Mouse (Mus musculus) brain, adult 2 months (tissue): ENCODE results near the gene Cdiptos.

Experiments used
- DNase-seq: peaks from one replicate; pipeline ENCODE4 v3.0.0; 2011; ENCODE audit warnings: low read depth, low spot score

Cdiptos gene

DNA sequence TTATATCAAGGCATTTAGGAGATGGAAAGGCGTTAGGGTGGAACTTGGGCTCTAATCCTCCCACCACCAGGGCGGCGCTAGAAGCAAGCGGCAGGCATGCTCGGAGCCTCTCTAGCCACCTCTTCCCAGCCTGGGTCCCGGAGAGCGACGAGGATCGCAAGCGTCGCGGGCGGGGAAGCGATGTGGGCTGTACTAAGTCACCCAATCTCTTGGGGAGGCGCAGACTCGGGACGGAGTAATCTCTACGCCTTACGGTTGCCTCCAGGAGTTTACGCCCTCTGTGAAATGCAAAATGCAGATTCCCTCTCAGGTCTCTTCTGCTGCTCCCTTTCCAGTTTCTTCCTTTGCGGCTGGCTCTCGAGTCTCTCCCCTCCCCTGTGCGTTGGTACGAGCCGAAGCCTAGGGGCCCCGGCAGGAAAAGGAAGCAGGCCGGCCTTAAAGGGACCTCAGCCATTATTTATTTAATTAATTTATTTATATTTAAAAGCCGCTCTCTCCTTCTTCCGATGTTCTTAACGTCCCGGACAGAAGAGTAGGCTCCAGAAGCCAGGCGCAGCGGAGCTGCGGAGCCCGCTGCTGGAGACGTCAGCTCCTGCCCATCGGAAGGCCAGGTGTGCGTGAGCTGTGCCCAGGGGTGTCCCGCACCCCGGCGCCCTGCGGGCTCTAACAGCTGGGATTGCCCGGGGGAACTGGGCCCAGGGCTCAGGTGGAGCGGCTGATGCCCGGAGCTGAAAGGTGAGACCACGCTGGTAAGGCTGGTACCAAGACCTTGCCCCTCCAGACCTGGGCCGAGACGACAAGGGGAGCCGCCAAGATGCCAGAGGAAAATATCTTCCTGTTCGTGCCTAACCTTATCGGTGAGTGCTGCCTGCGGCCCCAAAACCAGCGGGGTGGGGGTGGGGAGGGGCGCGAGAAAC, at the start of gene Cdiptos:
Gene Cdiptos, minus strand, starts transcription at position 149 of the 917 bp plus-strand sequence.
- DNase-seq = peak; percentile 99

DNA sequence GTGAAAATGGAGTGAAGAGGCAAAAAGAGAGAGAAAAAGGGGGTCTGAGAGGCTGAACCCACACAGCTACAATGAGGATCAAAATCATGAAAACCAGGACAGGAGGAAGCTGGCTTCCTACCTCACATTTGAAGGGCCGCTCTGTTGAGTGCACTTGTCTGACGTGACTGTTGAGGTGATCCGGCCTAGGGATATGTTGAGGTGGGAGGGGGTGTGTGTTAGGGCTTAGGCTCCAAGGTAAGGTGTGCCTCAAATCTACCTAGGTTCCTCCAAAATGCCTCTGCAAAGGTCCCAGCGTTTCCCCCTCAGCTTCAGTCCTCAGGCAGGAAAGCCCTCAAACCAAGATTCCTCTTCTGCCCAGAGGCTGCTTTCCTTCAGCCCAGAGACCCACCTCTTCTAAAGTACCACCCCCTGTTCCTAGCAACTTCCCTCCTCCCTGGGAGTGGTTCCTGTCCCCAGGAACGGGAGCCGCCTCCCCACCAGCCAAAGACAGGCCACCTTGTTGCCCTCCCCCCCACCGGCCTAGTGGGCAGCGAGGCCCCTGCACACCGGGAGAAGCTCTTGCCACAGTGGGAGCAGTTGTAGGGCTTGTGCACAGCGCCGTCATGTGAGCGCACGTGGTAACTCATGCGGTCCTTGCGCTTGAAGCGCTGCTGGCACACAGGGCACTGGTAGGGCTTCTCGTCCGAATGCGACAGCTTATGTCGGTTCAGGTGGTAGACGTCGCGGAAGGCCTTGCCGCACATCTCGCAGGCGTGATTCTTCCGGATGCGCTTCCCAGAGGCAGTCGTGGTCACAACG, 49.1 kb upstream of the Cdiptos start:
- DNase-seq = peak; percentile 97

DNA sequence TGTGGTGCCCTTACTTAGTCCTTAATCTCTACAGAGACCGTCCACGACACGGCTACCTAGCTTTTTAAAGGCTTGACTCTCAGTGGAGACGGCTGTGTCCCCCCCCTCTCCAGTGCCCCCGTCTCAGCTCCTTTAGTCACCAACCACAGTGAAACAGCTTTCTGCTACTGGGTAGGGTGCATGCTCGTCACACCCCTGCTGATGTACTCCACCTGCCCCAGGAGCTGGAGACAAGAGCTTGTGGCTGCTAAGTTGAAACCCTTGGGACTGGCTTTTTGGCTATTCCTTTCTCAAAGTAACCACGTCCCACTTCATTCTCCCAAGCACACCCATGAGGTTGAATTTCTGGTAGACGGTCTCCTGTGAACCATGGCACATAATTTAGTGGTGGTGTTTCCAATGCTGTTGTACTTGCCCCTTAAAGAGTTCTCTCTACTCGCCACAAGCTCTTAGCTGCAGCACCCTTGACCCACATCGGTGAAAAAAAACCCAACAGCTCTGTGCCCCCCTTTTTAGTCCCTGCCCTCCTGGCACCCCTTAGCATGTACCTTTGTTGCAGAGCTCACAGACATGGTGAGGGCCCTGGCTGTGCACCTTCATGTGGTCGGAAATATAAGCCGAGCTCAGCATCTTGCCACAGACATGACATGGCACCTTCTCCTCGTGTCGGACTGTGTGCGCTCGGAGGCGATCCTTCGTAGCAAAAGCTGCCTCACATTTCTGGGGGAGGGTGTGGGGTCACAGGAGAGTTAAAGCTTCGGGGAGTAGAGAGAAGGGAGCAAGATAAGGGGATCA, 48.2 kb upstream of the Cdiptos start:
- peak; percentile 57 for DNase-seq

DNA sequence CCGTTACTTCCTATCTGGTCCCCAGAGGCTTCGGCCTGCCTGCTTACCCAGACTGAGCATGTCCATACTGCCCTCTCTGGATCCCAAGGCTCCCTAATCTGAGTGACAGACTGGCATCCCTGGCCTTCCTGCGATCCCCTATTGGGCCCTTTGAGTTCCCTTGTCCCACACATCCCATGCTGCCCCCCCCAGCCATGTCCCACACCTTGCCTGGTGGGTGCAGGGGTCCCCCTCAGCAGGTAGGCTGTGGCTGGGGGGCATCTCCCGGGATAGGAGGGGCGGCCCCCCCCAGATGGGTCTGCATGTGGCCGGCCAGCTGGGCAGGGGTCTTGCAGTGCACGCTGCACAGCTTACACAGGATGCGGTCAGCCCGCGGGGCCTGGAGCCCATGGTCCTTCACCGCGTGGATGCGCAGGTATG, 47.4 kb upstream of the Cdiptos start:
- no peak for DNase-seq

DNA sequence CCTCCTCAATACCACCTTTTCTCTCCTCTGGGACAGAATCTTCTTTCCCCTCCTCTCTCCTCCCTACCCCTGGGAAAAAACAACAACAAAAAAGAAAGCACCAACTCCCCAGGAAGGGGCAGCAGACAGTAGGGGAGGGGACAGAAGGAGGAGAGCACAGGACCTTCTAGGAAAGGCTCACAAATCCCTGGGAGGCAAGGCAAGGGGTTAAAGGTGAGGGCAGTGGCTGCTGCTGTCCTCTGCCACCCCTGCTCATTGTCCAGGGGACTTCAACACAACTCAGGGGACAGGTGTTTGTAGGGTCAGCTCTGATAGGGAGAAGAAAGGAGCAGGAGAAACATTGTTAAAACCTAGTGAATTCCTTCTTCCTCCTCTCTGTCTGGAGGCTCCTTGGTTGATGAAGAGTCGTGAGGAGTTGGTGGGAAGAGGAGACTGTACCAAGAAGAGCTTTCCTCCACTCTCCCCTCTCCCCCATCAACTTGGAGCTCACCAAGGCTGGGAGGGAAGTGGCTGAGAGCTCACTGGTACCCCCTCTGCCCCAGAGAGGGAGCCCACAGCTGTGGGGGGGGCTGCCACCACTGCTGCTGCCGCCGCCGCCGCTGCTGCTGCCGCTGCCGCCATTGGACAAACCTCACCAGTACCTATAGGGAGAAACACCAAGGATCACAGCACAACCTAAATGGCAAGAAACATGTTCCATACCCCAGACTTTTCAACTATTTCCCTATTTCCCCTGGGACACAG, 46.8 kb upstream of the Cdiptos start:
- DNase-seq = no peak

DNA sequence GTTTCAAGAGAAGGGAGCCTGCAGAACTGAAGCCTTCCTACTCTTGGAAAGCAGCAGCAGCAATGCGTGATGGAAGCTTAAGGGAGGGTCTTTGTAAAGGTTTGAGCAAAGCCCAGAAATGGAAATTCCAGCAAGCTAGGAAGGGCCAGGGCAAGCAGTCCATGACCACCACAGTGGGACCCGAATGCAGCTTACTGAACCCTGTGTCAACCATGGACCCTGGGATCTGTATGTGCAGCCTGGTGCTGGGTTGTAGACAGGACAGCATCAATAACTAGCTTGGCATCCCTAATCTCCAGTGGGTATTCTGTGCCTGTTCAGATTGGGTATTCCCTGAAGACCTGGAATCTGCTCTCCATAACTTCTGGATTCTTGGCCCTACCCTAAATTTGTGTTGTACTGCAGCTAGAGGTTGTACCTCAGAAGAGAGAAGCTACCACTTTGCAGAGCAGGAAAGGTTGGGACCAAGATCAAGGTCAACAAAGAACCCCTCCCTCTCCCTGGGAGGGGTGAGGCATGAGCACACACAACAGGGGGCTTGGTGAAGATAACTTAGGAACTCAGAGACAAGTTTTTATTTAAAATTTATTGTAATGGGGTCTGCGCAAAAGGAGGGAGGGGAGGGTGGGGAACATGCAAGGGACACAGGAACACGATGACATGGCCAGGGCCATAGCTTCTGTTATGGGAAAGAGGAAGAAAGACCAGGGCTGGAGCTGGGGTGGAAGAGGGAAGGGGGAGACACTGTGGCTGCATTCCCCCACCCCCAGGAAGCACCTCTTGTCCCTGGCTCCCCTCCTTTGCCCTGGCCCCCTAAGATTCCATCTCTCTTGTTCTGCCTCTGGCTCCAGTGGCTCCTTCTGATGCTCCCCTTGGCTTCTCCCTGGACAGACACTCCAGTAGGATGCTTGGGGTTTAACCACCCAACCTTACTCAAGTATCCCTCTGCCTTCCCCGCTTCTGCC, 45.9 kb upstream of the Cdiptos start:
- no peak for DNase-seq

DNA sequence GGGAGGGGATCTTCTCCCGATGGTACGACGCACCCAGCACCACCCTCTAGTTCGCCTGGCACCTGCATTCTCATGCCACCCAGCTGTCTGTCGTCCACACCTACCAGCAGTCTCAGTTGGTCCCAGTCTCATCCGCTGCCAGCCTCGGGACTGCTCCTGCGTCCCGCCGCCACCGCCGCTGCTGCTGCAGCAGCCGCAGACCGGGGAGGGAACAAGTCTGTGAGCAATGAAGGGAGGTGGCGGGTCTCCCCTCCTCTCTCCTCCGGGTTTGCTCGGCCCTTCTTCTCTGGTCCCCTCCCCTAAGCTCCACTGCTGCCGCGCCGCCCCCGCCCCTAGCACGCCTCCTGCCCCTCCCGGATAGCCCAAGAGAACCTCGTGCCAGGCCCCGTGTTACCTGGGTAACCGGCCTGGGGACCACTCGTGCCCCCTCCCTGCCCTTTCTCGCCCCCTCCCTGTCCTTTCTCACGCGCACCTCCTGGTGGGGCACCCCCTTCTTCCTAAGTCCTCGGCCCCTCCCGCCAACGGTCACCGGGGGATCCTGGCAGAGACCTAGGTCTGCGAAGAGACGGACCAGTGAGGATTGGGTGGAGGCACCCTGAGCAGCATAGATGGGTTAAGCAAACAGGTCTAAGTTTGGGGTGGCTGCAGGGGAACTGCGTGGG, 45.1 kb upstream of the Cdiptos start, which contains the start of the genes Gm42742 and Prrt2:
Gene Gm42742, minus strand, starts transcription at position 197 of the 662 bp plus-strand sequence.
Gene Prrt2, minus strand, starts transcription at position 311 of the 662 bp plus-strand sequence.
- peak; percentile 91 for DNase-seq

DNA sequence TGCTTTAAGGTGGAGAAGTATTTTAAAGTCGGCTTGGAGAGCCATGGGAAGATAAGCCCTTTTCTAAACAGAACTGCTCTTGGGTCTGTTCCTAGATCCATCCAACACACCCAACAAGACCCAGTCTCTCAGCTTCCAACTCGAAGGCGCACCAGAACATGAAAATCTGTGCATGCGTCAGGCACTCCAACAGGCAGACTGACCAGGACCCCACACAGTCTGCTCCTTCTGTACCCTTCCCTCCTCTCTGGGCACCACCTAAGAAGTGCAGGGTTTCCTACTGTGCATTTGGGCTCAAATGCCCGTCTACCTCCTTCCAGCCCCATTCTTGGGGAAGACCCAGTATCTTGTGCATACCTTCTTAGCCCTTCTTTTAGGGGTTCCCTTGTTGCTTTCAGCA, 44.6 kb upstream of the Cdiptos start:
- DNase-seq = peak; percentile 60

DNA sequence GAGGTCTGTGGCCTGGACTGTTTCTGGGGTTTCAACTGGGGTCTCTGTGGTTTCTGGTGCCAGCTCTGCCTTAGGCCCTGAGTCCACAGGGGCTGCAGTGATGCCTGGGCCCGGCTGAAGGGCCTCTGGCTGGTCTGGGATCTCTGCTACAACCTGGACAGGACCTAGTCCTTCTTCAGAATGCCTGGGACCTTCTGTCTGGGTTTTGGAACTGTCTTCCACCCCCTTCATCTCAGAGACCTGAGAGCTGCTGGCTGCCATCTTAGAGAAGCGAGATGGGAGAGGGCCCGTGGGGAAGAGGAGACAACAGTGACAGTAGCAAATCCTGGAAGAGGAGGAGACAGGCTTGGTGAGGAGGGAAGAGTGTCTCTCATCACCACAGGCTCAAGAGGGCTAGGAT, 44.1 kb upstream of the Cdiptos start:
- peak; percentile 70 for DNase-seq

DNA sequence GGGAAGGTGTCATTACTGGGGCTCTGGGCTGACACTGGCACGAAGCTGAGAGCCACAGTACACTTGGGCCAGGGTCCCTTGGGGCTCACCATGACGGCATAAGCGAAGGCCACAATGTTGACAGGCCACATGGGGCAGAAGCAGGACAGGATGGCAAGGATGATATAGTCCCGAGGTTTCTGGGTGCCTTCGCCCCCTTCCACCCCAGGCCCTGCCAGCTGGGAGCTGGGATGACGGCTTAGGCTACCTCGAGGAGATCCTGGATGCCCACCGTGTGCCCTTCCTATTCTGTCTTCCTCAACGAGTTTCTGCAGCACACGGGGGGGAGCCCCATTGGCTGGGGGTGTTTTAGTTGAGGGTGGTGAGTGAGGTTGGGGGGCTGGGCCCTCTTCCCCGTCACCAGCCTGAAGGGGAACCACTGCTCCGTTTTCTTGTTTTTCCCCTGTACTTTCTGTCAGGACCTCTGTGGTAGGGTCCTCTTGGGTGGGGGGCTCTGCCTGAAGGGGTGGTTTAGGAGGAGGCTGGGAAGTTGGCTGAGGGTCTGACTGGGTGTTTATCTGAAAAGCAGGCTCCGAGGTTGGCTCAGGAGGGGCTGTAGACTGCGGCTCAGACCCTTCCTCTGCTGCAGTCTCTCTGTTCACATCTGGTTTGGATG, 43.5 kb upstream of the Cdiptos start:
- no peak for DNase-seq

DNA sequence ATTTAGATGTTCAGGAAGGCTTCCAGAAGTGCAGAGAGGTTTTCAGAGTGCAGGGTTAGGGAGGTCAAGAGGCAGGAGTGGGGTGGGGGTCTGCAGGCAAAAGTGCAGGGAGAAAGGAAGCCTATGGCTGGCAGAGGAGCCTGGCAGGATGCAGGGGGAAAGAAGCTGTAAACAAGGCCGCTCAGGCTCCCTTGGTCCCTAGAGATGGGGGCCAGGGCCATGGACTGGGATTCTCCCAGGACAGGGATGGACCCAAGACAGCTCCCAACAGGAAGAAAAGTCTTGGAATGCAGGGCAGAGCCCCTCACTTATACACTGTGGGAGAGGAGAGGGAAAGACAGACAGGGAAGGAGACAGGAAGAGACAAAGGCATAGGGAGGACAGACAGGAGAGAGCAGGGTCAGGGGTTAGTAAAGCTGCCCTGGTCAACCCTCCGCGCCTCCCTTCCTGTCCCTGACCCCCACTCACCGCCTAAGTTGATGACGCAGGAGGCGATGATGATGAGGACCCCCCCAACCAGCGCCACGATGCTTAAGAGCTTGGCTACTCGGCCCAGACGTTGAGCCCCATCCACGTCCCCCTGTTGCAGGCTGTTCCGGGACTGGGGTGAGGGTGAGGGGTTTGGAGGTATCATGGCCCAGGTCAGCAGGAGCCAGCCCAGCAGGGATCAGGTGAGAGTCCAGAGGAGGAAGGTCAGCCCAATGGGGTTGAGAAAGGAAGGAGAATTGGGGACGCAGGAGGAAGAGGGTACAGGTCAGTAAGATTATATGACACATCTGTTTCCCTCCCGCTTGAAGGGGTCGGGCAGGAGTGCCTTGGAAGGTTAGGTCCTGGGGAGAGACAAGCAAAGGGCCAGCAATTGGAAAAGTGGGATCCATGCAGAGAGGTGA, 42.8 kb upstream of the Cdiptos start:
- DNase-seq = no peak

GRCm38 (mm10) chr7:127017950-127018345, 42.0 kb upstream of the Cdiptos start:
- DNase-seq = no peak

GRCm38 (mm10) chr7:127016971-127017949, 41.4 kb upstream of the Cdiptos start, which contains the start of gene Pagr1a:
Pagr1a (minus strand) TSS chr7:127017352.
- DNase-seq = peak; percentile 100

- DNase-seq = peak; percentile 83
These were observed 40.6 kb upstream of the Cdiptos start for GRCm38 (mm10) chr7:127016486-127016938.

- no peak for DNase-seq
These were observed 40.4 kb upstream of the Cdiptos start, which contains the start of gene Pagr1b for GRCm38 (mm10) chr7:127016481-127016485. Pagr1b (minus strand) TSS chr7:127016484.

GRCm38 (mm10) chr7:127016081-127016480, 40.2 kb upstream of the Cdiptos start:
- peak; percentile 89 for DNase-seq

- DNase-seq = no peak
These were observed 39.1 kb upstream of the Cdiptos start for GRCm38 (mm10) chr7:127014993-127015392.
